Mouse (Mus musculus) heart, postnatal 0 days (tissue): ENCODE data around the gene Tbc1d10a. TPM values are rescaled to one million over a fixed set of nuclear protein-coding genes. Genes with fewer than 3 reads are reported as not detected.

Experiments
- ATAC-seq: fragments of 200-750 bp; cut with Nextera tagmentation; 2 replicates; pipeline ENCODE4 v1.8.0; 2017; ENCODE audit warnings: low read depth, moderate number of reproducible peaks, moderate library complexity; ENCODE audit not compliant: insufficient read depth
- DNase-seq: peaks from one replicate; pipeline ENCODE4 v3.0.0-alpha.2; 2016; ENCODE audit warnings: low spot score
- H3K27ac ChIP-seq: fragments of 300-500 bp; sonication (generic); 2 replicates; pipeline ENCODE4 v1.5.1; 2014; ENCODE audit warnings: low read depth, mild to moderate bottlenecking
- H3K27me3 ChIP-seq: fragments of 300-500 bp; sonication (generic); 2 replicates; pipeline ENCODE4 v1.6.1; 2014; ENCODE audit warnings: low read length, mixed read lengths; ENCODE audit not compliant: control insufficient read depth, insufficient read depth
- H3K36me3 ChIP-seq: fragments of 300-500 bp; sonication (generic); replicated peaks from 2 replicates; pipeline ENCODE4 v1.6.1; 2014; ENCODE audit warnings: low read length, mixed read lengths; ENCODE audit not compliant: control insufficient read depth, insufficient read depth
- H3K4me1 ChIP-seq: fragments of 300-500 bp; sonication (generic); 2 replicates; pipeline ENCODE4 v1.6.1; 2014; ENCODE audit warnings: antibody characterized with exemption; ENCODE audit not compliant: control insufficient read depth, insufficient read depth
- H3K4me2 ChIP-seq: fragments of 300-500 bp; sonication (generic); 2 replicates; pipeline ENCODE4 v1.6.1; 2014; ENCODE audit warnings: low read depth, mild to moderate bottlenecking, low read length, moderate library complexity
- H3K4me3 ChIP-seq: fragments of 300-500 bp; sonication (generic); 2 replicates; pipeline ENCODE4 v1.5.1; 2014; ENCODE audit warnings: low read depth, low read length
- H3K9ac ChIP-seq: fragments of 300-500 bp; sonication (generic); replicated peaks from 2 replicates; pipeline ENCODE4 v1.6.1; 2014; ENCODE audit warnings: low read depth, low read length, mixed read lengths
- H3K9me3 ChIP-seq: fragments of 300-500 bp; sonication (generic); replicated peaks from 2 replicates; pipeline ENCODE4 v1.6.1; 2016; ENCODE audit warnings: low read length; ENCODE audit not compliant: control insufficient read depth
- CTCF ChIP-seq: IDR thresholded peaks from 2 replicates; pipeline ENCODE4 v1.5.1; 2016; ENCODE audit warnings: antibody characterized with exemption, control low read depth, low read depth
- EP300 ChIP-seq: IDR thresholded peaks from 2 replicates; pipeline ENCODE4 v1.6.1; 2016; ENCODE audit warnings: antibody characterized with exemption, low read depth
- whole genome bisulfite sequencing: fragments of 180-500 bp; shearing (Covaris S2); extraction: QIAGEN DNeasy Blood & Tissue Kit; methylation state at CpG from one replicate; pipeline ENCODE4 v1.1.7; 2014; 5-methylcytosine and 5-hydroxymethylcytosine counted together
- polyA plus RNA-seq: library from polyadenylated mRNA; unstranded; fragments of >200 nt; fragmentation: Nextera tagmentation; extraction: Ambion mirVana; gene quantifications from 2 replicates; pipeline ENCODE4 v1.2.1, GENCODE M21; 2015
- total RNA-seq: library from RNA; depleted of rRNA; stranded (reverse); fragments of >200 nt; gene quantifications from 2 replicates; pipeline ENCODE4 v1.2.3, GENCODE M21; 2014; ENCODE audit warnings: low replicate concordance

Tbc1d10a gene
- total and polyA plus RNA-seq, 2 experiments from 2014 or later = 10.9 to 31.3 TPM

DNA sequence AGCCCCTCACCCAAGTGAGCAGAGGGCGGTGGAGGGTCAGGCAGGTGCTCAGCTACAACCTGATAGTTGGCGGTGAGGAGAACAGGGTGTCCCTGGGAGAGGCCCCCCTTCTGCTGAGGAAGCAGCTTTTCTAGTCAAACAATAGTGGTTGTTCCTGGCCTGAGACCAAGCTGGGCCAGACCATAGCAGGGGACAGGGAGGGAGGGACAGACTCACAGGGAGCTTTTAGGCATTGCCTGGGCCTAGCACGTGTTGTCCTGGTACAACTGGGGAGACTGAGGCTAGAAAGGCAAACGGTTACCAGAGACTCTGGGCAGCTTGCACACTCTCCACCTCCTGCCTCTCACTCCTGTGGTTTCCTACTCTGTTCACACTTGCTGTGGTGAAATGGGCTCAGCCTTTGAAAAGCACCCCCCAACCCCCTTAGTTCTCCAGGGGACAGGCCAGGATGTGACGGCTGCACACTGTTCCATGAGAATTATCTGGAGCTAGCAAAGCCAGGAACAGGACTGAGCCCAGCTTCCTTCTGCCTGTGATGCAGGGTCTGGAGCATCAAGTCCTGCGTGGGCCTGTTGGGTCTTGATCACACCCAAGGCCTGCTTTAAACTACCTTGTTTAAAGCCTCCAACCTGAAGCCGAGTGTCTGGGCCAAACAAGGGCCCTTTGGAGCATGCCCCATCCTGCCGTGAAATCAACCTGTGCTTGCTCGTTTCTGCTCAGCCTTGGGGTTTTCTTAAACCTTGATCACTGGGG lies 29.8 kb downstream of the Tbc1d10a start:
- Histone ChIP-seq H3K4me2 (no peak overlapping the region), H3K9me3 (no peaks in the 10 kb centered on the region), H3K4me3 (no peak overlapping the region), H3K27ac (peak overlapping the region; percentile 88), H3K36me3 (peaks cover 29% of the 10 kb centered on the region), H3K4me1 (peaks cover 27% of the 10 kb centered on the region; the same call in 1 of the 2 replicates), H3K27me3 (no peaks in the 10 kb centered on the region), H3K9ac (no peak overlapping the region; the same call in 1 of the 2 replicates)
- peak; percentile 59; the same call in 1 of the 2 replicates for TF ChIP-seq EP300
- no peak for TF ChIP-seq CTCF
- ATAC-seq = peak; percentile 62
- peak; percentile 71 for DNase-seq
- 56% methylated on average over 9 of the region's 9 CpGs for WGBS

DNA sequence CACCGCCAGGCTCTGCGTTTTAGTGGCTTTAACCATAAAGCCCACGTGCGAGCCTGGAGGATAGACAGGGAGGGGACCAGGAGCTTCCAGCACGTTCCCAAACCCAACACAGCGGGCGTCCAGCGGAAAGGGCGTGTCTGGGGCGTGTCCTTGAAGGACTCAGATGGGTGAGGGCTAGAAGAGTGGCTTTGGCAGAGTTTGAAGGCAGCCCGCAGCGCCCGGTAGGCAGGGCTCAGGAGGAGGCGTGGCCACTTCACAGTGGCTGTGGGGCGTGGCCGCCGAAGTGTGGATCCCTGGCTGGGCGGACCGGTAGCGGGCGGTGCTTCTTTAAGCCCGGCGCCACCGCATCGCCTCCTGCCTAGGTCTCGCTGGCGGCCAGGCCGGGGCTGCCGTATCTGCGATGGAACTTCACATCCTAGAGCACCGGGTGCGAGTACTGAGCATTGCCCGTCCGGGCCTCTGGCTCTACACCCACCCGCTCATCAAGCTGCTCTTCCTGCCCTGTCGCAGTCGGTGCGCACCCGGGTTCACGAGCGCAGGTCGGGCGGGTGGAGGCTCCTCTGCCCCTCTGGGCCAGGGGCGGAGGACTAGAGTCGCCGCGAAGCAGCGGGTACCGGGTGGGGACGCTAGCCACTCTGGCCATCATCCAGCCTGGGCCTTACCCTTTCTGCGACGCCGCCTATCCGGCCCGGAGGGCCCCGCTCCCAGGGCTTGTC lies 31.5 kb downstream of the Tbc1d10a start, which contains the start of gene Castor1:
Gene Castor1, plus strand, starts transcription at position 312 of the 716 bp plus-strand sequence.
- WGBS = 3% methylated on average over 56 of the region's 56 CpGs

DNA sequence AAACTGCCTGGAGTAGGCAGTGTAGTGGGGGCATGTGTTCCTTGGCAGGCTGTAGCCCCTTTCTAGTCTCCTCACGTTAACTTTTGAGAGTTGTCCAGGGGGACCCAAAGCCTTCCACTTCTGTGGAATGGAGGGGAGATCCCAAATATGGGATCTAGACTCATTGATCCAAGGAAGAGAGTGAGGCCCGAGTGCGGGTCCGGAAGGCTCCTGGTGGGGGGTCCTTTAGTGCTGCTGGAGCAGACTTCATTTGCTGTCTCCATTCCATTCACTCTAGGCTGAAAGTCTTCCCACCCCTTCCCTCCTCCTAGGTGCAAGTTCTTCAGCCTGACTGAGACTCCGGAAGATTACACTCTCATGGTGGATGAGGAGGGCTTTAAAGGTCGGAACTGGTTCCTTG lies 32.0 kb downstream of the Tbc1d10a start:
- no peak for TF ChIP-seq EP300
- TF ChIP-seq CTCF = no peak
- peaks cover 27% of the 10 kb centered on the region; the same call in 1 of the 2 replicates for H3K4me1 ChIP-seq
- H3K4me3 ChIP-seq = peak overlapping the region; percentile 57
- no peak for ATAC-seq
- H3K27ac ChIP-seq = peak overlapping the region; percentile 88
- DNase-seq = no peak
- 18% methylated on average over 6 of the region's 6 CpGs for WGBS
- H3K9ac ChIP-seq = peak overlapping the region; percentile 60
- no peaks in the 10 kb centered on the region for H3K27me3 ChIP-seq
- H3K9me3 ChIP-seq = no peaks in the 10 kb centered on the region
- peaks cover 18% of the 10 kb centered on the region for H3K36me3 ChIP-seq
- H3K4me2 ChIP-seq = peak overlapping the region; percentile 64

More for the DNA sequence above, 31.5 kb downstream of the Tbc1d10a start, which contains the start of gene Castor1:
- Histone ChIP-seq H3K9me3 (no peaks in the 10 kb centered on the region), H3K9ac (peak within 1 kb of the TSS; percentile 60), H3K4me1 (peaks cover 27% of the 10 kb centered on the region; the same call in 1 of the 2 replicates), H3K4me2 (peak within 1 kb of the TSS; percentile 64), H3K27me3 (no peaks in the 10 kb centered on the region), H3K36me3 (peaks cover 24% of the 10 kb centered on the region), H3K4me3 (peak within 1 kb of the TSS; percentile 57), H3K27ac (peak within 1 kb of the TSS; percentile 88)
- ATAC-seq (peak; percentile 79), DNase-seq (peak; percentile 92)
- TF ChIP-seq EP300 (no peak), CTCF (0 out of 2 replicates have a peak, but pooled peaks have one; percentile 0)

GRCm38 (mm10) chr11:4219317-4219751 lies 32.7 kb downstream of the Tbc1d10a start:
- Histone ChIP-seq H3K36me3 (peaks cover 13% of the 10 kb centered on the region), H3K9me3 (no peaks in the 10 kb centered on the region), H3K4me1 (peaks cover 27% of the 10 kb centered on the region; the same call in 1 of the 2 replicates), H3K9ac (no peak overlapping the region), H3K27me3 (no peaks in the 10 kb centered on the region), H3K4me3 (no peak overlapping the region), H3K4me2 (peak overlapping the region; percentile 64), H3K27ac (peak overlapping the region; percentile 88; the same call in 1 of the 2 replicates)
- 3% methylated on average over 2 of the region's 2 CpGs for WGBS
- ATAC-seq = 0 out of 2 replicates have a peak, but pooled peaks have one; percentile 3
- DNase-seq = peak; percentile 78
- TF ChIP-seq EP300 (no peak), CTCF (peak; percentile 91)

DNA sequence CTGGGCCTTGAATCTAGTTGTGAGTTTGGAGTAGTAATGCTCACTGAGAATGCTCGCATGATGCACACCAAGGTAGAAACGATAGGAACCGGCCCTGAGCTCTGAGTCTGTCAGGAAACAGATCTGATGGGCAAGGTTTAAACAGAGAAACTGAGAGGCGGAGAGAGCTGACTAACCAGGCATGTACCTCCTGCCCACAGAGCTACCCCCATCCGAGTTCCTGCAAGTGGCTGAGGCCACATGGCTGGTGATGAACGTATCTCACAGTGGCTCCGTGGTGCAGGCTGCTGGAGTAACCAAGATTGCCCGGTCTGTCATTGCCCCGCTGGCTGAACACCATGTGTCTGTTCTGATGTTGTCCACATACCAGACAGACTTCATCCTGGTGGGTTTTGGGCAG lies 33.3 kb downstream of the Tbc1d10a start:
- 64% methylated on average over 9 of the region's 9 CpGs for WGBS
- no peak overlapping the region for H3K27ac ChIP-seq
- no peak overlapping the region for H3K9ac ChIP-seq
- H3K36me3 ChIP-seq = peaks cover 7% of the 10 kb centered on the region
- no peaks in the 10 kb centered on the region for H3K9me3 ChIP-seq
- no peak for DNase-seq
- peaks cover 27% of the 10 kb centered on the region; the same call in 1 of the 2 replicates for H3K4me1 ChIP-seq
- H3K27me3 ChIP-seq = no peaks in the 10 kb centered on the region
- no peak for TF ChIP-seq EP300
- TF ChIP-seq CTCF = no peak
- ATAC-seq = no peak
- no peak overlapping the region for H3K4me2 ChIP-seq
- H3K4me3 ChIP-seq = no peak overlapping the region
